Mouse (Mus musculus) liver, postnatal 0 days (tissue): ENCODE data around the gene Tas2r137.

ENCODE experiments used
- CTCF ChIP-seq: sonication (generic); IDR thresholded peaks from 2 replicates; pipeline ENCODE4 v1.5.1; 2016; ENCODE audit warnings: antibody characterized with exemption, low read depth
- EP300 ChIP-seq: IDR thresholded peaks from 2 replicates; pipeline ENCODE4 v1.6.1; 2016; ENCODE audit warnings: antibody characterized with exemption, low read depth, mild to moderate bottlenecking

GRCm38 (mm10) chr6:40519408-40519807 is 28.4 kb downstream of the Tas2r137 start, which contains the start of gene Prss37:
- TF ChIP-seq EP300 (no peak), CTCF (no peak)
